Mouse (Mus musculus) heart, postnatal 0 days (tissue): ENCODE data around the gene Pithd1. TPM values are rescaled to one million over a fixed set of nuclear protein-coding genes. Genes with fewer than 3 reads are reported as not detected.

ENCODE experiments used
- ATAC-seq: fragments of 200-750 bp; cut with Nextera tagmentation; 2 replicates; pipeline ENCODE4 v1.8.0; 2017; ENCODE audit warnings: low read depth, moderate number of reproducible peaks, moderate library complexity; ENCODE audit not compliant: insufficient read depth
- DNase-seq: peaks from one replicate; pipeline ENCODE4 v3.0.0-alpha.2; 2016; ENCODE audit warnings: low spot score
- H3K27ac ChIP-seq: fragments of 300-500 bp; sonication (generic); 2 replicates; pipeline ENCODE4 v1.5.1; 2014; ENCODE audit warnings: low read depth, mild to moderate bottlenecking
- H3K27me3 ChIP-seq: fragments of 300-500 bp; sonication (generic); 2 replicates; pipeline ENCODE4 v1.6.1; 2014; ENCODE audit warnings: low read length, mixed read lengths; ENCODE audit not compliant: control insufficient read depth, insufficient read depth
- H3K36me3 ChIP-seq: fragments of 300-500 bp; sonication (generic); replicated peaks from 2 replicates; pipeline ENCODE4 v1.6.1; 2014; ENCODE audit warnings: low read length, mixed read lengths; ENCODE audit not compliant: control insufficient read depth, insufficient read depth
- H3K4me1 ChIP-seq: fragments of 300-500 bp; sonication (generic); 2 replicates; pipeline ENCODE4 v1.6.1; 2014; ENCODE audit warnings: antibody characterized with exemption; ENCODE audit not compliant: control insufficient read depth, insufficient read depth
- H3K4me2 ChIP-seq: fragments of 300-500 bp; sonication (generic); 2 replicates; pipeline ENCODE4 v1.6.1; 2014; ENCODE audit warnings: low read depth, mild to moderate bottlenecking, low read length, moderate library complexity
- H3K4me3 ChIP-seq: fragments of 300-500 bp; sonication (generic); 2 replicates; pipeline ENCODE4 v1.5.1; 2014; ENCODE audit warnings: low read depth, low read length
- H3K9ac ChIP-seq: fragments of 300-500 bp; sonication (generic); replicated peaks from 2 replicates; pipeline ENCODE4 v1.6.1; 2014; ENCODE audit warnings: low read depth, low read length, mixed read lengths
- H3K9me3 ChIP-seq: fragments of 300-500 bp; sonication (generic); replicated peaks from 2 replicates; pipeline ENCODE4 v1.6.1; 2016; ENCODE audit warnings: low read length; ENCODE audit not compliant: control insufficient read depth
- CTCF ChIP-seq: IDR thresholded peaks from 2 replicates; pipeline ENCODE4 v1.5.1; 2016; ENCODE audit warnings: antibody characterized with exemption, control low read depth, low read depth
- EP300 ChIP-seq: IDR thresholded peaks from 2 replicates; pipeline ENCODE4 v1.6.1; 2016; ENCODE audit warnings: antibody characterized with exemption, low read depth
- WGBS: fragments of 180-500 bp; shearing (Covaris S2); extraction: QIAGEN DNeasy Blood & Tissue Kit; methylation state at CpG from one replicate; pipeline ENCODE4 v1.1.7; 2014; 5-methylcytosine and 5-hydroxymethylcytosine counted together
- polyA plus RNA-seq: library from polyadenylated mRNA; unstranded; fragments of >200 nt; fragmentation: Nextera tagmentation; extraction: Ambion mirVana; gene quantifications from 2 replicates; pipeline ENCODE4 v1.2.1, GENCODE M21; 2015
- total RNA-seq: library from RNA; depleted of rRNA; stranded (reverse); fragments of >200 nt; gene quantifications from 2 replicates; pipeline ENCODE4 v1.2.3, GENCODE M21; 2014; ENCODE audit warnings: low replicate concordance

Gene Pithd1
- total and polyA plus RNA-seq, 2 experiments from 2014 or later = 24.4 to 29.5 TPM

GRCm38 (mm10) chr4:136020743-136021548 is 33.9 kb upstream of the Pithd1 start:
- Histone ChIP-seq H3K27me3 (no peaks in the 10 kb centered on the region), H3K36me3 (no peaks in the 10 kb centered on the region), H3K4me2 (peak overlapping the region; percentile 78), H3K9ac (peak overlapping the region; percentile 98), H3K9me3 (no peaks in the 10 kb centered on the region), H3K4me1 (0 out of 2 replicates have a peak, but pooled peaks cover 9% of the 10 kb centered on the region), H3K4me3 (peak overlapping the region; percentile 97), H3K27ac (peak overlapping the region; percentile 91)
- ATAC-seq = peak; percentile 45
- WGBS = under 1% methylated on average over 50 of the region's 62 CpGs
- TF ChIP-seq CTCF (no peak), EP300 (no peak)
- DNase-seq = peak; percentile 61

- no peaks in the 10 kb centered on the region for H3K9me3 ChIP-seq
- H3K36me3 ChIP-seq = peaks cover 30% of the 10 kb centered on the region
- no peaks in the 10 kb centered on the region for H3K27me3 ChIP-seq
- H3K27ac ChIP-seq = no peak overlapping the region; the same call in 1 of the 2 replicates
- no peak overlapping the region for H3K9ac ChIP-seq
- 0 out of 2 replicates have a peak, but pooled peaks cover 9% of the 10 kb centered on the region for H3K4me1 ChIP-seq
- H3K4me3 ChIP-seq = no peak overlapping the region
- WGBS = 71% methylated on average over 3 of the region's 3 CpGs
- no peak overlapping the region for H3K4me2 ChIP-seq
- ATAC-seq = no peak
- no peak for DNase-seq
- TF ChIP-seq CTCF (no peak), EP300 (no peak)
These were observed 29.1 kb upstream of the Pithd1 start for GRCm38 (mm10) chr4:136016059-136016602.

GRCm38 (mm10) chr4:136010586-136010985 is 23.5 kb upstream of the Pithd1 start:
- WGBS = 78% methylated on average over 4 of the region's 4 CpGs
- Histone ChIP-seq H3K4me1 (no peaks in the 10 kb centered on the region), H3K27ac (no peak overlapping the region), H3K9ac (no peak overlapping the region), H3K4me3 (no peak overlapping the region), H3K4me2 (no peak overlapping the region), H3K9me3 (no peaks in the 10 kb centered on the region), H3K27me3 (no peaks in the 10 kb centered on the region), H3K36me3 (peaks cover 80% of the 10 kb centered on the region)
- ATAC-seq (no peak), DNase-seq (no peak)
- no peak for TF ChIP-seq CTCF
- no peak for TF ChIP-seq EP300

GRCm38 (mm10) chr4:136008782-136009447 is 21.9 kb upstream of the Pithd1 start:
- Histone ChIP-seq H3K4me2 (no peak overlapping the region), H3K27me3 (no peaks in the 10 kb centered on the region), H3K36me3 (peaks cover 93% of the 10 kb centered on the region), H3K9ac (no peak overlapping the region), H3K9me3 (no peaks in the 10 kb centered on the region), H3K4me3 (no peak overlapping the region), H3K4me1 (no peaks in the 10 kb centered on the region), H3K27ac (no peak overlapping the region)
- no peak for ATAC-seq
- DNase-seq = no peak
- TF ChIP-seq CTCF (no peak), EP300 (no peak)
- 91% methylated on average over 8 of the region's 8 CpGs for WGBS

- no peaks in the 10 kb centered on the region for H3K9me3 ChIP-seq
- peaks cover 91% of the 10 kb centered on the region for H3K36me3 ChIP-seq
- no peaks in the 10 kb centered on the region for H3K27me3 ChIP-seq
- H3K27ac ChIP-seq = no peak overlapping the region
- no peak overlapping the region for H3K4me2 ChIP-seq
- WGBS = 89% methylated on average over 3 of the region's 3 CpGs
- no peak for ATAC-seq
- no peak overlapping the region for H3K4me3 ChIP-seq
- H3K4me1 ChIP-seq = no peaks in the 10 kb centered on the region
- no peak for DNase-seq
- no peak overlapping the region for H3K9ac ChIP-seq
- TF ChIP-seq CTCF (no peak), EP300 (no peak)
These were observed 19.8 kb upstream of the Pithd1 start for GRCm38 (mm10) chr4:136006821-136007220.
